Mouse (Mus musculus) liver, adult (tissue): ENCODE results near the gene Mtmr2.

Source experiments
- GATA4 ChIP-seq: IDR thresholded peaks from 2 replicates; pipeline ENCODE4 v1.6.1; 2014; ENCODE audit warnings: mild to moderate bottlenecking, low read length; ENCODE audit not compliant: insufficient replicate concordance

The Mtmr2 gene

GRCm38 (mm10) chr9:13748404-13748797 lies at the start of gene Mtmr2:
Mtmr2 (plus strand) TSS chr9:13748410.
- no peak for TF ChIP-seq GATA4

- TF ChIP-seq GATA4 = no peak
These were observed 49.0 kb upstream of the Mtmr2 start for GRCm38 (mm10) chr9:13699061-13699780.

- no peak for TF ChIP-seq GATA4
These were observed 48.5 kb upstream of the Mtmr2 start for GRCm38 (mm10) chr9:13699781-13700116.

- no peak for TF ChIP-seq GATA4
These were observed 46.4 kb upstream of the Mtmr2 start for GRCm38 (mm10) chr9:13701773-13702172.

GRCm38 (mm10) chr9:13703100-13703499 lies 45.1 kb upstream of the Mtmr2 start:
- TF ChIP-seq GATA4 = no peak

GRCm38 (mm10) chr9:13704917-13705316 lies 43.3 kb upstream of the Mtmr2 start:
- TF ChIP-seq GATA4 = no peak

GRCm38 (mm10) chr9:13707066-13707555 lies 41.1 kb upstream of the Mtmr2 start:
- no peak for TF ChIP-seq GATA4

GRCm38 (mm10) chr9:13709436-13709835 lies 38.8 kb upstream of the Mtmr2 start:
- TF ChIP-seq GATA4 = no peak

- no peak for TF ChIP-seq GATA4
These were observed 31.7 kb upstream of the Mtmr2 start for GRCm38 (mm10) chr9:13716316-13717099.

- peak; percentile 74; the same call in 1 of the 2 replicates for TF ChIP-seq GATA4
These were observed 826 bp downstream of the Mtmr2 start for GRCm38 (mm10) chr9:13748798-13749674.

- no peak for TF ChIP-seq GATA4
These were observed 1.4 kb downstream of the Mtmr2 start for GRCm38 (mm10) chr9:13749675-13749998.

GRCm38 (mm10) chr9:13752543-13752942 lies 4.3 kb downstream of the Mtmr2 start:
- TF ChIP-seq GATA4 = no peak

GRCm38 (mm10) chr9:13760430-13760829 lies 12.2 kb downstream of the Mtmr2 start:
- no peak for TF ChIP-seq GATA4

- TF ChIP-seq GATA4 = no peak
These were observed 17.4 kb downstream of the Mtmr2 start for GRCm38 (mm10) chr9:13765624-13766023.

GRCm38 (mm10) chr9:13766570-13766969 lies 18.4 kb downstream of the Mtmr2 start:
- no peak for TF ChIP-seq GATA4
